Mouse (Mus musculus): Measurements from ENCODE around the gene Gtf3c1. TPM values are rescaled to one million over a fixed set of nuclear protein-coding genes. Genes with fewer than 3 reads are reported as not detected.

Gene Gtf3c1
- 23.6 and 30.3 TPM in 2 replicates for polyA plus RNA-seq (2012; rRNA removed)

DNA sequence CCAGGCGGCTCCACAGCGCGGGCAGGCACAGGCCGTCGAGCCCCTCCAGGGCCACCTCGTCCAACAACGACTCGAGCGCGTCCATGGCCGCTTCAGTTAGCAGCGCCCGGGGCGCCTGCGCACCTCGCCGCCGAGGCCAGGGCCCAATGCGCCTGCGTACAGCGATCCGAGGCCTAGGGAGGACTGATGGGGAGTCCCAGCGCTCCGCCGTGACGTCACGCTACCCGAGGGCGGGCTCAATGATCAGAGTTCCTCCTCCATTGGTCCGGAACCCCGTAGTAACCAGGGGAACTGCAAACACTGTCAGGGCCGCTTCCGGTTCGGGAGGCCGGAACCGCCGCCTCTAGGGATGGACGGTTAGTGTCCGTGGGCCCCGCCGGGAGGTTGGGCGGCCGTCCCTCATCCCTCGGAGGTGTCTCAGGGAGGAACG, at the start of gene Gtf3c1, which contains the start of gene D430042O09Rik:
Gtf3c1 (minus strand) TSS at position 188 of the 430 bp plus-strand sequence.
D430042O09Rik (plus strand) TSS at position 296 of the 430 bp plus-strand sequence.
- DNase-seq (ENCODE audit: low read depth, low spot score): peak; percentile 94
- WGBS: under 1% methylated on average over 45 of the region's 45 CpGs

DNA sequence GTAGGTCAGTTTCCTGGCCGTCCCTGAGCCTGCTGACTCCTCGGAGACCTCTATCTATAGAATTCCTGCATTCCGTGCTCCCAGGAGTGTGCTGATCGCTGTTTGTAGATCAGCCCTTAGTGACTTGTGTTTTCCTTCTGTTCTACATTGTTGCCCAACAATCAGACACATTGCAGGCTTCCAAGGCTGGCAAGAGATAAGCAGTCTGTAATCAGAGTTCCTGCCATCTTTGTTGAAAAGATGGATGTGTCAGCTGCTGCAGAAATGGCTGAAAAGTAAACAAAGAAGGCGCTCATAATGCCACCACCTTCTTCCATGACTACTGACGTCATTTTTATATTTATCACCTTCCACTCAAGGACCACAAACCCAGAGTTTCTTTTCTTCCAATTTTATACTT, 49.2 kb upstream of the Gtf3c1 start:
- DNase-seq (ENCODE audit: low read depth, low spot score): no peak
- 70% methylated on average over 6 of the region's 6 CpGs for WGBS

DNA sequence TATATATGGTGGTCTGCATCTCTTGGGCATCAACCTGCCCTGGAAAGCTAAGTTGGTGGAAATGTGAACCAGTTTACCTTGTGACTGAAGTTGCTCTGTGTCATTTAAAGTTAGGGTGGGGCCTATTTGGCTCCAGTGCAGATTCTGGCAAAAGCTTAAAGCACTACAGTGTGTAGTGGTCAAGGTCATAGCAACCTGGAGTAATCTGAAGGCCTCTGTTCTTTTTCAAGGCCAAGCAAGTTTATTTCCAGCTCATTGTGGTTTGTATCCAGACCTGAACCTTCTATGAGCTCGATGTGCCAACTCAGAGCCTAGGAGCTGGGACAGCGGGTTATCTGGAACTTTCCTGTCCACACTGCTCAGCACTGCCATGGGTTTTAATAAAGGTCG, 45.7 kb upstream of the Gtf3c1 start:
- no peak for DNase-seq (ENCODE audit: low read depth, low spot score)
- WGBS: 77% methylated on average over 3 of the region's 3 CpGs

DNA sequence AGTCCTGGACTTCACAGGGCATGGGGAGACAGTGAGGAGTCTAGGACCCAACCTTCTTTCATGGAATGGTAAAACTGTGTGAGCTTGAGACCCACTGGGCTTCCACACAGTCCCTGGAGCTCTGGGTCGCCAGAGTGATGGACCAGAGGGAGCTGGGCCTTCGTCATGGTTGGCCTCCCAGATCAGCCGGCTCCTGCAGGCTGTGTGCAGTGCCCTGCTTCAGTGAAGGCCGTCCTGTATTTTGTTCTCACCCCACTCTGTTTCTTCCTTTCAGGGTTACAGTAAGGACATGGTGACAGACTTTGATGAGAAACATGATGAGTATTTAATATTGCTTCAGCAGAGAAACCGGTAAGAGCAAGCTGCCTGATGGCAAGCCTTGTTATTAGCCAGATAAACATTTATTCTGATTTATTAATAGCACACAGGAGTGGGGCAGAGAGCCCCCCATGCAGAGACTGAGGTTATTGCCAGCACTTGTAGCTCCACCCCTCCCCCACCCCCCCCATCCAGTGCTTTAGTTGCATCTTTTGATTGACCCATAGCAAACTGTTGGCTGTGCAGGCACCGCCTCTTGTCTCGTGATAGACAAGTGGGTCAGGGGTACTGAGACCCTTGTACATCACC, 45.2 kb upstream of the Gtf3c1 start:
- 81% methylated on average over 7 of the region's 7 CpGs for WGBS
- DNase-seq (ENCODE audit: low read depth, low spot score): no peak

DNA sequence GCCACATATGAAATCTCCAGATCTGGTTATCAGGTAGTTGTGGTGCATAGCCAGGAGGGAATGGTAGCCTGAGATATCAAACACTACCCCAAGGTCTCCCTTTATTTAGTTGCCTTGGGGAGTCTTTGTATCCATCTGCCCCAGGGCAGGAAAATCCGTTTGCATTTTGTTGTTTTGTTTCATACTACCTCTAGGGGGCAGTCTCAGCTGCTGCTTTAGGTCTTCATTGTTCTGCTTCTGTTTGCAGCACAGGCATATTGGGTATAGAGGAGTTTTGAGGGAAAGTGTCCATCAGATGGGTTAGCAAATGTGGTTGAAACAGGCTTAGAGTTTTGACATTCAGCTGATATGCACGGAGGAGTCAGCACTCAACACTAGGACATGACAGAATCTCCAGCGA, 40.6 kb upstream of the Gtf3c1 start:
- DNase-seq (ENCODE audit: low read depth, low spot score): no peak
- 63% methylated on average over 3 of the region's 3 CpGs for WGBS

DNA sequence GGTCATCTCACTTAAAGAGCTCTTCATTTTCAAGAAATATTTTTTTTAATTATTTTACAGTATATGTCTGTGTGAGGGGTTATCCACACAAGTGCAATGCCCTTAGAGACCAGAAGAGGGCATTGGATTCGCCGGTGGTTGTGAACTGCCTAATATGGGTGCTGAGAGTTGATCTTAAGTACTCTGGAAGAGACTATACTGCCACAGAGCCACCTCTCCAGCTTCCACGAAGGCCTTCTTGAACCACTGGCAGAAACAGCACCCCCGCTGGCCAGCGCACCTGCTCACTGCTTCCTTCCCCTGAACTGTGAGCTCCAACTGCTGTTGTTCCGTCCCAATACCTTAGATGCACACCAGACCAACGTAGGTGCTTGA, 39.7 kb upstream of the Gtf3c1 start:
- DNase-seq (ENCODE audit: low read depth, low spot score): no peak
- WGBS: 74% methylated on average over 7 of the region's 7 CpGs

DNA sequence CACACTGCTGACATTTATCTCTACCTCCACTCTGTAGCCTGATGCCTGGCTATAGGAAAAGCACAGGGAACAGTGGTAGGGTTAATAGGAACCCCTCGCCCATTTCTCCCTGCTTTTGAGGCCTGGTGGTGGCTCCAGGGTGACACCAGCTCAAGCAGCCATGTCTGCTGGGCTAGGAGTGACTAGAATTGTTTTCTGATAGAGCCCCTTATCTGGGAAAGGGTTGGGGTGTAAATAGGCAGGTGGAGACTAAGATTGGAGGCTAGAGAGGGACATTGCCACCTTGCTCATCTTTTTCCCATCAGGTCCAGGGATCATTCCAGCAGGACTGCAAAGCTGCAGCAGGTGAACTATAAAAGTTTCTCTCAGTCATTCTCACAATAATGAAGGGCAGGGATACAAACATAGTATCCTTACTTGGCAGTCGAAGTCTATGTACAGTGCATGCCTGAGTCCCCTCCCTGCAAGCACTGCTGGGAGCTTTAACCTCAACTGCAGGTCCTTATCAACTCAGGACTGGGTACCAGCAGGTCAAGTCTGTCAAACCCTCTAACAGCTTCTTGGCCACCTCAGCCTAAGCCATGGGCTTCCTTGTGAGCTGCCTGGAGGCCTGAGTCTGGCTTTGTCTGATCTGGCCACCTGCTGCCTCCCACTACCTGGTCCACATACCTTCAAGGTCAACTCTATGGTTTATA, 39.2 kb upstream of the Gtf3c1 start:
- no peak for DNase-seq (ENCODE audit: low read depth, low spot score)
- WGBS: 92% methylated on average over 2 of the region's 2 CpGs

DNA sequence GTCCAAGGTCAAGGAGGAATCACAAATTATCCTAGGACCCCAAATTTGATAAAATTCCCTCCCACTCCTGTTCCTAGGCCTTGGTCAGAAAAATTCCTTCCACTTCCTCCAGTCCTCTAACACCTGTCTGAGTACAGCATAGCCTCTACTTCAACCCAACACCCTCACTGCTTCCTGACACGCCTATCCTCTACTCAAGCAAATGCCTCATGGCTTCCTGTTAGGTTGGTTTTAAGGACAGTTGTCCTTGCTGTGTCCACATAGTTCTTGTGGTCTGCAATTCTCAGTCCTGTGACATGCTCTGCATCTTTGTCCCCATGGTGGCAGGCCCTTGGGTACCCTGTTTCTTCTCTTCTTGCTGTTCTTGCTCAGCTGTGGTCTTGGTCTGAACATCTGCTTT, 37.2 kb upstream of the Gtf3c1 start:
- 53% methylated on average over 1 of the region's 1 CpGs for WGBS
- no peak for DNase-seq (ENCODE audit: low read depth, low spot score)

DNA sequence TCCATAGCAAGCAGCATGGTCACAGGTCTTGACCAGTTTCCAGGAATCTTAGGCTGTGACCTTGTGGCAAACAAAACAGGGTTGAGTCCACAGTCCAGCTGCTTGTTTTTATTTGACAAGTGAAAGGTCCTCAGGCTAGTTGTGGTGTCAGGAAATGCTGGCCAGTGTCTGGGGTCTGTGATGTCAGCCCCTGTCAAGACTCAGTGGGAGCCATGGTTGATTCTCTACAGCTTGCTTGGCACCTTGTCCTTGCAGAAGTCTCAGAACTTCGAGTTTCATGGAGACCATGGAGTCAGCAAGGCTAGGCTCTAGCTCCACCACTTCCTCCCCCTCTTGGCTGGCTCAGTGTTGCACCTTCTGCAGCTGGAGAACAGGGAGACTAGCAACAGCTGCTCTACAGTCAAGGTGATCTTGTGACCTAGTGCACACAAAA, 33.7 kb upstream of the Gtf3c1 start:
- DNase-seq (ENCODE audit: low read depth, low spot score): no peak

DNA sequence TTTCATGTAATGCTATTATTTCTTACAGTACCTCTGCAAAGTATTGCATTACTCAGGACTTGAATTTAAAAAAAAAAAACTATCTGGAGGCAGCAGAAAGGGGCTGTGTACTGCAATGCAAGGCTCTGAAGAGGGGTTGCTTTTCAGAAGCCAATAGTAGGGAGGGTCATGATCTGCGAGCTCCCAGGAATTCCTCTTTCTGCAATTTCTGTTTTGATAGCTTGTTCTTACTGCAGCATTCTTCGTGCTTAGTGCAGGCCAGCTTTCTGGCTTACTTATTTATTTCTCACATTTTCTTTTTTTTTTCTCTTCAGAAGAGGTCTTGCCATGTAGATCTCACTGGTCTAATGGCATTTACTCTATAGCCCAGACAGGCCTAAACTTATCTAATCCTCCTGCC, 32.9 kb upstream of the Gtf3c1 start:
- DNase-seq (ENCODE audit: low read depth, low spot score): no peak
- WGBS: 79% methylated on average over 2 of the region's 2 CpGs

More for the DNA sequence above, 33.7 kb upstream of the Gtf3c1 start:
- 18% methylated on average over 1 of the region's 1 CpGs for WGBS

DNA sequence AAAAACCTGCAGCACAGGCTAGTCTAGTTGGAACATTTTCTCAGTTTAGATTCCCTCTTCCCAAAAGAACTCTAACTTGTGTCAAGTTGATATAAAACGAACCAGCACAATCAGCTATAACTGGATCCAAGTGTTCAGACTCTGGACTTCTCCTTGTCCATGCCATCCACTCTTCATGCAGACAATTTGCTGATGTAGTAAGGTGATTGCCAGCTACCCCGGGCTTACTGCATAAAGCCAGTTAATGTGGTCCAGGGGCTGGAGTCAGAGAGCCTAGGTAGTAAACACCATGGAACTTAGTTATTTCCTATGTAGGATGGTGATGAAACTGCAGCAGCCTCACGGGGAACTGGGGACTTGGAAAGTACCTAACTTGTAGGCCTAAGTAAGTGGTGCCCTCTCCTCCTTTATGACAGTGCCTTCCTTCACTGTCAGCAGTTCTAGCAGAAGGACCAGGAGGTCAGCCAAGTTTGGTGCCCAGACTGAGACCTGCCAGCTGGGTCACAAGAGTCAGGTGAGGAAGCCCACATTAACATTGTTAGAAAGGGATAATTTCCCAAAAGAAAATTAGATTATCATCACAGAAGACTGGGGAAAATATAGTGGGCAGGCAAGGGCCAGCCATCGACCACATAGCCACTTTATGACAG, 28.9 kb upstream of the Gtf3c1 start:
- no peak for DNase-seq (ENCODE audit: low read depth, low spot score)
- 83% methylated on average over 4 of the region's 4 CpGs for WGBS

DNA sequence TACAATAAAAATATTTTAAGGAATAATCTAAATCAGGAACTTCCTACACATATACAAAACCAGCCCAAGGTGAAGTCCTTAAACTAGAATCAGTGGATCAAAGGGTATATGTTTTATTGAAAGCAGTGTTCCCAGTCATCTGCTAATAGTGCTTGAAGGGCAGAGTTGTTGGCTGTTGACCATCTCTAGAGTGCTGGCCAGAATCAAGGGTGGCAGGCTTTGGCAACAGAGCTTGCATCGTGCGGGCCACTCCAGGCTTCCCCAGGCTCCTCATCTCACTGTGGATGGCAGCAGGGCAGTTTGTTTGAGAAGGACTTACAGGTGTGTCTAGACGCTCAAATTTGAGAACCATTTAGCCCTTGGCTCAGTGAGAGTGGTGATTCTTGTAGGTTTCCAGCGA, 26.2 kb upstream of the Gtf3c1 start:
- 85% methylated on average over 4 of the region's 4 CpGs for WGBS
- no peak for DNase-seq (ENCODE audit: low read depth, low spot score)

DNA sequence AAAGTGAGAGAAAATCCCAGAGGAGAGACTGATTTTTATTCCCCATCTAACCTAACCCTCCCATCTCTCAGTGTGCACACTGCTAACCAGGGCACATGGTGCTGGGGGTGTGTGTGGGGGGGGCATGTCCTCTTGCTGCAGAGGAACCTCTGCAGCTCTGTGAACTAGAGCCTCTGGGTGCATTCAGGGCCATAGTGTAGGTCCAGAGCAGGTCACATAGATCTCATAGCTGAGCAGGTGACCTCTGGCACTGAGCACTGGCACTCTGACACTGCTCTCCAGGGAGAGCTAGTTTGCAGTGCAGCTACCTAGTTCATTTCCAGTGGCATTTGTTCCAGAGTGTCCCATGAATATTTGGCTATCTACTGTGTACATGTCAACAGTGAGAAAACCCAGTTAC, 24.1 kb upstream of the Gtf3c1 start:
- no peak for DNase-seq (ENCODE audit: low read depth, low spot score)

DNA sequence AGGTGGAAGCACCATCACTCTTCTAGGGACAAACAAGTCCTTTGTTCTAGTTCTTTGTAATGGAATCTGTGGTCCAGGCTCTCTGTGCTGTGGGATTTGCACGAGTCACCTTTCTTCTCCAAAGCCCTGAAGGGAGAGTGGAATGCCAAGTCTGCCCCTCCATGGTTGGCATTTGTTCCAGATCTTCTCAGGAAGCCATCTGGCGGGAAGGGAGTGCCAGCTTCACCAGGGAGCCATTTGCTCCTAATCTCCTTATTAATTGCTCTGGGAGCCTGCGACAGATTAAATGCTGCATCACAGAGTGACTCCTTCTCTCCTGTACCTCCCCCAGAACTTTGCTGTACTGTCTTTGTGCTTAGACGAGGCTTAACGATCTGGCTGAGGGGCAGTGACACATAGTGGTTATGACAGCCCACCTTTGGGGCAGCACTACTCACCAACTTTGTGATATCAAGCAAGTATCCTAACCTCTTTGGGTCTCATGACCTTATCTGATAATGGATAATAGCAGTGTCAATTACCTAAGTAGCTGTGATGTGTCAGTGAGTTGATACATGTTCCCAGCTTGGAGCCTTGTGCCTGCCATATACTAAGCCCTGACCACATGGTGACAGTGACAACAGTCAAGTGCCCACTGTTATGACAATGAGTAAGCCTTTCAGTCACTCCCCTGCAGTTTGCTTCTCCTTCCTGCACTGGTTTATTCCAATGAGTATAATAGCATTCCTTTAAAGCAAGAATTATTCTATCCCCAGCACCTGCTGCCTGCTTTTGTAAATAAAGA, 15.8 kb upstream of the Gtf3c1 start:
- 64% methylated on average over 5 of the region's 5 CpGs for WGBS
- no peak for DNase-seq (ENCODE audit: low read depth, low spot score)

DNA sequence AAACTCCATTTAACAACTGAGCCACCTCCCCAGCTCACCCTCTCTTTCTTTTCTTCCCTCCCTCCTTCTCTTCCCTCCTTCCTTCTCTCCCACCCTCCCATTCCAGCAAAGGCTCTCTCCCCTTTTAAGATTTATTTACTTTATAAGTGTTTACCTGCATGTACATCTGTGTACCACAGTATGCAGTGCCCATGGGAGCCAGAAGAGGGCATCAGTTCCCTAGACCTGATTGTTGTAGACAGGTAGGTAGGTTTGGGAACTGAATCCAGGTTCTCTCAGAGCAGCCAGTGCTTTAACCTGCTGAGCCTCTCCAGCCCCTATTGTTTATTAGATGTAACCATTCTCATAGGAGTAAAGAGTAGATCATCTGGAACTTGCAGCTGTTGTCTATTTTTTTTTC, 14.5 kb upstream of the Gtf3c1 start:
- DNase-seq (ENCODE audit: low read depth, low spot score): no peak

DNA sequence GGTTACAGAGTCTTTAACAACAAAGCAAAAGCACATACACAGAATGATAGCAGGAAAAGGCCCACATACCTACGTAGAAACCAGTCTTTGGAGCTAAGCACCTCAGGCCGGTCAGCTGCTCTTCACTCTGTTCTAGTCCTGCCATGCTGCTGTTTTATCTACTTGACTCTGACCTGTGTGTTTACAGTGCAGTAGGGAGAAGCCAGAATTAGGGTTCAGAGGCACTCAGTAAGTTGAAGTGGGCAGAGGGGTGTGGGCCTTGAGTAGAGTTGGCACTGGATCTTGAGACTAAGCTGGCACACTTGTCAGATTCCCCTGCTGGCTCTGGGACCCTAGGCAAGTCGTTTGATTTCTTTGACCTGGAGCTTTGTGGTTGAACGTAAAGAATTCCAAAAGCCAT, 13.5 kb upstream of the Gtf3c1 start:
- DNase-seq (ENCODE audit: low read depth, low spot score): no peak
- 83% methylated on average over 4 of the region's 4 CpGs for WGBS

DNA sequence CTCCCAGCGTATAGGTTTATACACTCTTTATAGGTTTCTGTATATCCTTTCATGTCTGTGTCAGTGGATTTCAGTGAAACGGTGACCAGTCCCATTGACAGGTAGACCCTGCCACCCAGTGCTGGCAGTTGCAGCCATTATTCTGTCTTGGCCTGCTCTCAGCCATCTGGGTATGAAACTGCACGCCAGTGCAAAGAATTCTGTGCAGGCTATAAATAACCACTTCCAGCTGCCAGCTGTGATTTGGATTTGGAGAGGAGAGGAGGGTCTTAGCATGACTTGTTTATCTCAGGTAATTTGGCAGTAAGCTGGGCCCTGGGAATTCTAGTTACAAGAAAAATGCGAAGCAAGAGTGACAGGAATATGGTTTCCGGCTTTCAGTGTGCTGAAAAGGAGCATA, 12.8 kb upstream of the Gtf3c1 start:
- 71% methylated on average over 5 of the region's 5 CpGs for WGBS
- DNase-seq (ENCODE audit: low read depth, low spot score): no peak

DNA sequence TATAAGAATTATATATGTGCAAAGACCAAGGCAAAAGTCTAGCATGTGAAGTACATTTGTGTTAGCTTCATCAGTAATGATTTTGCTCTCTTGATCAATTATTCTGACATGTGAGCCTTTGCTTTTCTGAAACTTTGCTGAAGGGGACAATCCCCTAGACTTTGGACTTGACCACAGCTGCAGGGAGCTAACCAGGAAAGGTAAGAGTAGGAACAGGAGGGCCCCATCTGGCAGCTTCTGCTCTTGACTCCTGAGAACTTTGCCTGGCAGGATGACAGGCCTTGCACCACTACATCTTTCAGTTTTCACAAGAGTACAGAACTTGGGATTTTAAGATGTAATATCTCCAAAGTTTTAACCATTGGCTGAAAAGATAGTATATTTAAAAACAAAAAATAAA, 10.0 kb upstream of the Gtf3c1 start:
- DNase-seq (ENCODE audit: low read depth, low spot score): no peak

DNA sequence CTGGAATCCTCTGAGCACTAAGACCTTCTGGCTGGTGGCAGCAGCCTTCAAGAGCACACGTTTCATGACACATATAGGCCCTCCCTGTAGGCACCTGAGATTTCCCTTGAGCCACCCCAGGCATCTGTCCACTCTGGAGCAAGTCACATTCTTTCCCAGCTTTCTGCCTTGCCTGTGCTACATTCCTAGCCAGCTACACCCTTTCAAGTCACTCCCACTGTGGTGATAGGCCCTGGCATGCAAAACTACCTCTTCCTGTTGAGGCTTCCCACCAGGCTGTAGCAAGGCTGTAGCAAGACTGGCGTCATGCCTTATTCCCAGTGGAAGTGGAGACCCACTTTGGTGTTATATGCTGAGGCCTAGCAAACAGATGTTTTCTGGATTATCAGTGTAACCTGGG, 9.1 kb upstream of the Gtf3c1 start:
- WGBS: 31% methylated on average over 2 of the region's 2 CpGs
- DNase-seq (ENCODE audit: low read depth, low spot score): no peak

DNA sequence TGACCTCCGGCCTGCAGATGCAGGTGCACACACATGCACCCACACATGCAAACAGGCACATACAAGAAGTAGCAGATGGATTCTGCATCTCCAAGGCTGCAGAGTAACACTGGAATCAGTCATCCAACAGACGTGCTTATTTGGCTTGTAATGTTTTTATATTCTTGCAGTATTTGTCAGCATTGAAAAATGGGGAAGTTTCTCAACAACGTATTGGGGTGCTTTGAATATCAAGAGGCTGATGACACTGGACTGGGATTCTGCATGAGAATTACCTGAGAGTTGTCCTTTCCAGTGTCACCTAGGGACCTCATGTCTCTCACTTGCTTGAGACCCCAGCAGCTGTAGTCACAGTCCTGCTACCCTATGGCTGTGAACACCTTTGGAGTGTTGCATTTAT, 7.2 kb upstream of the Gtf3c1 start:
- no peak for DNase-seq (ENCODE audit: low read depth, low spot score)
- WGBS: 84% methylated on average over 3 of the region's 3 CpGs
